Mouse (Mus musculus) MEL (cell line): ENCODE measurements around the gene Upk3a.

Source experiments
- MYC ChIP-seq: IDR thresholded peaks from 2 replicates; pipeline ENCODE4 v1.6.1; 2011; ENCODE audit warnings: low read depth, mild to moderate bottlenecking, low read length, improper control_type of control experiment, moderate library complexity
- POLR2A ChIP-seq, 2 experiments: IDR thresholded peaks; 2 replicates each; pipeline ENCODE4 v1.6.1; 2011 to 2012; ENCODE audit warnings: low read length in 2 of 2, mild to moderate bottlenecking in 2 of 2, control low read depth in 1 of 2, improper control_type of control experiment in 1 of 2, low read depth in 1 of 2, moderate library complexity in 1 of 2; ENCODE audit not compliant: control insufficient read depth in 1 of 2, insufficient read depth in 1 of 2, poor library complexity in 1 of 2

DNA sequence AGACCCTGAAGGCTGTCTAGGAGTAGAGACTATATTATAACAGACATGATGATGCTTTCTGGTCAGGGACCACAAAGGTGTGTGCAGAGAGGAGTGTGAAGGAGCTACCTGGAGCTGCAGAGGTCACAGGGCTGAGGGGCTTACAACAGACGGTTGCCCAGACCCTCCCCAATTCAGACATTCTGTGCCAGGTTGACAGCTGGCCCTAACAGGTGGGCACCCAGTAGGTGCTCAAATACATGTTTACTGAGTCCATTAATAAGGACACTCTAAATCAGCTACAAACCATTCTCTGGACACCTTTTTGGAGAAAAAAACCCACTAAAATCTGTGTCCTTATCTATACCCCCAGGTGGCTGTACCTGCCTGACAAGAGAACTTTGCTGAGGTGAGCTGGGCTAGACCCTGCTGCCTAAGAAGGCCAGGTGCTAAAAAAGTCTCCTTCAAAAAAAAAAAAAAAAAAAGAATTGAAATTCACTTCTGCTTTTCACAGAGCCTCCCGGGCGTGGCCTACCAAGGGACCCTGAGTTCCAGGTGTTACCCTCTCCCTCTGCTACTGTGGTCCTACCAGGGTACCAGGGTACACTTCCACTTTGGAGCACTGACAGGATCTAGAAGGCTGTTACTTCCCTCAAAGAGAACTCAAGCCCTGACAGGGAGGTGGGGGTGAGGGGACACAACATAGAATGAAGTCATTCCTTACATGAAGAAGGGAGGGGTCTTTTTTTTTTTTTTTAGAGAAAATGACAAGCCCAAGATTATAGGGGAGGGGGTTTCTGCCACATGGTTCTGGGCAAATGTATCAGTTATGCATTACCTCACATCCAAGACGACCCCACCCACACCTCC is 30.5 kb upstream of the Upk3a start:
- TF ChIP-seq POLR2A (IDR thresholded peaks at IDR 0.05; ENCODE audit: control insufficient read depth in 1 of 2, insufficient read depth in 1 of 2, low read depth in 1 of 2, low read length in 2 of 2, poor library complexity in 1 of 2) (no peak), MYC (no peak)
